Mouse (Mus musculus): ENCODE results near the gene Adra2c. TPM values are rescaled to one million over a fixed set of nuclear protein-coding genes. Genes with fewer than 3 reads are reported as not detected.

Adra2c gene
- polyA plus RNA-seq, 1 experiment from 2014 or later, result 0.63 TPM

- no peaks in the 10 kb centered on the region for H3K27me3 ChIP-seq (replicated peaks; ENCODE audit: control insufficient read depth, insufficient read depth, low read length)
- H3K9ac ChIP-seq (ENCODE audit: low read depth, low read length), result no peak overlapping the region
- no peaks in the 10 kb centered on the region for H3K36me3 ChIP-seq (ENCODE audit: control insufficient read depth, insufficient read depth, low read length)
- H3K27ac ChIP-seq (ENCODE audit: low read depth, low read length), result no peak overlapping the region
- no peaks in the 10 kb centered on the region for H3K9me3 ChIP-seq (ENCODE audit: control insufficient read depth, low read length)
- no peak overlapping the region for H3K4me3 ChIP-seq (ENCODE audit: low read length)
- 68% methylated on average over 2 of the region's 2 CpGs for WGBS
- H3K4me2 ChIP-seq (ENCODE audit: low read length), result no peak overlapping the region
- no peaks in the 10 kb centered on the region for H3K4me1 ChIP-seq (ENCODE audit: control insufficient read depth, insufficient read depth, low read depth, low read length)
- ATAC-seq, result peak; percentile 40; the same call in 1 of the 2 replicates
These were observed 42.5 kb downstream of the Adra2c start for GRCm38 (mm10) chr5:35320650-35321049.

GRCm38 (mm10) chr5:35330822-35331221 lies 52.7 kb downstream of the Adra2c start:
- no peak for ATAC-seq

More at GRCm38 (mm10) chr5:35330822-35331221, 52.7 kb downstream of the Adra2c start:
- H3K4me1 ChIP-seq (ENCODE audit: control insufficient read depth, insufficient read depth, low read depth, low read length), result no peaks in the 10 kb centered on the region
- no peak overlapping the region for H3K9ac ChIP-seq (ENCODE audit: low read depth, low read length)
- no peak overlapping the region for H3K27ac ChIP-seq (ENCODE audit: low read depth, low read length)
- no peak overlapping the region for H3K4me2 ChIP-seq (ENCODE audit: low read length)
- H3K36me3 ChIP-seq (ENCODE audit: control insufficient read depth, insufficient read depth, low read length), result no peaks in the 10 kb centered on the region
- H3K27me3 ChIP-seq (replicated peaks; ENCODE audit: control insufficient read depth, insufficient read depth, low read length), result no peaks in the 10 kb centered on the region
- H3K9me3 ChIP-seq (ENCODE audit: control insufficient read depth, low read length), result no peaks in the 10 kb centered on the region
- no peak overlapping the region for H3K4me3 ChIP-seq (ENCODE audit: low read length)
- 71% methylated on average over 4 of the region's 4 CpGs for whole genome bisulfite sequencing

Other genes with a start within 250 kb of the Adra2c start
- 0.35 and 0.45 TPM in 2 replicates for gene Hgfac, start 236.8 kb upstream of the Adra2c start, polyA plus RNA-seq (2015; fragmentation: Nextera tagmentation; extraction: Ambion mirVana)
- 12.0 and 12.5 TPM in 2 replicates for gene Dok7, start 221.6 kb upstream of the Adra2c start, polyA plus RNA-seq (2015; fragmentation: Nextera tagmentation; extraction: Ambion mirVana)
- gene Lrpap1, start 172.6 kb upstream of the Adra2c start, polyA plus RNA-seq (2015; fragmentation: Nextera tagmentation; extraction: Ambion mirVana), result 153 and 186 TPM in 2 replicates
- gene Hmx1, start 110.8 kb downstream of the Adra2c start, polyA plus RNA-seq (2015; fragmentation: Nextera tagmentation; extraction: Ambion mirVana), result 0.10 TPM in 1 of 2 replicates, not detected in the other
- gene Cpz, start 247.4 kb downstream of the Adra2c start, polyA plus RNA-seq (2015; fragmentation: Nextera tagmentation; extraction: Ambion mirVana), result 1.2 and 2.4 TPM in 2 replicates